Mouse (Mus musculus): ENCODE measurements around the gene Tcea2.

DNA sequence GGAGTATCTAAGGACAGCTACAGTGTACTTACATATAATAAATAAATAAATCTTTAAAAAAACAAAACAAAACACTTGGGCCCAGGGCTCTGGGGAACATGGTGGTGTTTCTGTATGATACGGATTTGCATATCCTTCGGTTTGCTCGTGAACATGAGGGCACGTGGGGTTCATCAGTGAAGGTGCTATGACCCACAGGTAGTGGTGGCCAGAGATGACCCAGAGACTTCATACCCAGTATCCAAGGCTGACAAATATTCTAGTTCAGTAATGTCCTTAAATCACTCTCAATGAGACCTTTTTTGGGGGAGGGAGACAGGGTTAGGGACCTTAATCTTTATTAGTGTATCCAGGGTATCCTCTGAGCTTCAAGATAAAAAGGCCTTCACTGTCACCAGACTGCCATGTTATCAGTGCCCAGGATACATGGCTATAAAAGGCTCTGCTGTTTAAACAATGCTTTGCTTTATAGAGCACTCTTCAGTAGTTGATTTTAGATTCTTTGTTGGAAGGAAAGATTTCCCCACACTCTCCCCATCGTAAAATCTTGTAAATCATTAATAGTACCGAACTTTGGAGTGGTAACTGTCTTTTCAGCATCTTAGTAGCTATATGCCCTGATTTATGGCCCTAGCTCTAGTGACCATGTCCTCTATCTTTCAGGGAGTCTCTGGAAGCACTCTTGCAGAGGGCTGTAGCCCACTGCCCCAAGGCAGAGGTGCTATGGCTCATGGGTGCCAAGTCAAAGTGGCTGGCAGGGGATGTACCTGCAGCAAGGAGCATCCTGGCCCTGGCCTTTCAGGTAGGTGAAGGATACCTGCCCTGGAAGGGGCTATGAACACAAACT is 33.3 kb upstream of the Tcea2 start:
- TF ChIP-seq CTCF (IDR thresholded peaks at IDR 0.05; ENCODE audit: low read depth, low read length) (no peak), GATA1 (IDR thresholded peaks at IDR 0.05; ENCODE audit: borderline replicate concordance, low read length) (no peak), GATA2 (IDR thresholded peaks at IDR 0.05; ENCODE audit: borderline replicate concordance, low read depth, low read length) (no peak), TAL1 (conservative IDR thresholded peaks at IDR 0.05; ENCODE audit: low read depth, low read length) (no peak)

All from G1E (cell line).